Mouse (Mus musculus) liver, adult 2 months (tissue): ENCODE measurements around the gene Wrnip1. TPM values are rescaled to one million over a fixed set of nuclear protein-coding genes. Genes with fewer than 3 reads are reported as not detected.

Source experiments
- DNase-seq: peaks from one replicate; pipeline ENCODE4 v3.0.0-alpha.2; 2011; ENCODE audit warnings: low read depth, low spot score; ENCODE audit errors: extremely low read depth
- H3K27ac ChIP-seq: fragments of 200-500 bp; replicated peaks from 2 replicates; pipeline ENCODE4 v1.5.1; 2012; ENCODE audit warnings: low read depth, mild to moderate bottlenecking, control low read depth, inconsistent platforms, low read length; ENCODE audit not compliant: insufficient read depth
- H3K27me3 ChIP-seq: fragments of 200-500 bp; 2 replicates; pipeline ENCODE4 v1.6.1; 2012; ENCODE audit warnings: mild to moderate bottlenecking, moderate library complexity, low read length, inconsistent platforms; ENCODE audit not compliant: control insufficient read depth, insufficient read depth
- H3K36me3 ChIP-seq: fragments of 200-500 bp; 2 replicates; pipeline ENCODE4 v1.6.1; 2012; ENCODE audit warnings: low read length, inconsistent platforms; ENCODE audit not compliant: control insufficient read depth, insufficient read depth
- H3K4me1 ChIP-seq: fragments of 200-500 bp; 2 replicates; pipeline ENCODE4 v1.6.1; 2011; ENCODE audit warnings: low read length; ENCODE audit not compliant: control insufficient read depth, insufficient read depth
- H3K4me3 ChIP-seq: fragments of 200-500 bp; 2 replicates; pipeline ENCODE4 v1.5.1; 2011; ENCODE audit warnings: low read depth, mild to moderate bottlenecking, control low read depth, low read length, moderate library complexity; ENCODE audit not compliant: insufficient read depth
- H3K79me2 ChIP-seq: fragments of 200-500 bp; 2 replicates; pipeline ENCODE4 v1.6.1; 2012; ENCODE audit warnings: inconsistent platforms, mild to moderate bottlenecking, low read length, moderate library complexity; ENCODE audit not compliant: control insufficient read depth, insufficient read depth
- H3K9ac ChIP-seq: fragments of 200-500 bp; 2 replicates; pipeline ENCODE4 v1.6.1; 2012; ENCODE audit warnings: low read depth, mild to moderate bottlenecking, control low read depth, inconsistent platforms, low read length
- CTCF ChIP-seq: fragments of 200-500 bp; IDR thresholded peaks from 2 replicates; pipeline ENCODE4 v1.5.1; 2011; ENCODE audit warnings: low read depth, low read length, control low read depth
- POLR2A ChIP-seq: fragments of 200-500 bp; IDR thresholded peaks from 2 replicates; pipeline ENCODE4 v1.6.1; 2011; ENCODE audit warnings: low read length, control low read depth; ENCODE audit not compliant: insufficient read depth; ENCODE audit errors: extremely low read depth
- WGBS: fragments of 180-500 bp; shearing (Covaris S2); methylation state at CpG from one replicate; pipeline ENCODE4 v1.1.7; 2018; 5-methylcytosine and 5-hydroxymethylcytosine counted together
- polyA plus RNA-seq: library from polyadenylated mRNA; depleted of rRNA; stranded (reverse); fragments of >200 nt; gene quantifications from 2 replicates; pipeline ENCODE4 v1.2.3, GENCODE M21; 2012
- total RNA-seq: library from RNA; depleted of rRNA; stranded (reverse); fragments of >200 nt; gene quantifications from 2 replicates; pipeline ENCODE4 v1.2.3, GENCODE M21; 2014

Wrnip1 gene
- total and polyA plus RNA-seq, 2 experiments: 33.9 to 38.7 TPM

GRCm38 (mm10) chr13:32783816-32784215 lies 18.0 kb upstream of the Wrnip1 start, which contains the start of gene Mylk4:
TSS of gene Mylk4 (minus strand) at chr13:32783954.
- Histone ChIP-seq H3K4me1 (no peaks in the 10 kb centered on the region), H3K79me2 (no peaks in the 10 kb centered on the region), H3K27ac (no peak within 1 kb of the TSS), H3K9ac (no peak within 1 kb of the TSS), H3K4me3 (no peak within 1 kb of the TSS), H3K27me3 (no peaks in the 10 kb centered on the region), H3K36me3 (no peaks in the 10 kb centered on the region)
- DNase-seq: no peak
- TF ChIP-seq POLR2A (no peak), CTCF (no peak)
- WGBS: 86% methylated on average over 8 of the region's 8 CpGs

- Histone ChIP-seq H3K27ac (no peak overlapping the region), H3K4me1 (no peaks in the 10 kb centered on the region)
These were observed 14.3 kb upstream of the Wrnip1 start for GRCm38 (mm10) chr13:32787584-32787983.

DNA sequence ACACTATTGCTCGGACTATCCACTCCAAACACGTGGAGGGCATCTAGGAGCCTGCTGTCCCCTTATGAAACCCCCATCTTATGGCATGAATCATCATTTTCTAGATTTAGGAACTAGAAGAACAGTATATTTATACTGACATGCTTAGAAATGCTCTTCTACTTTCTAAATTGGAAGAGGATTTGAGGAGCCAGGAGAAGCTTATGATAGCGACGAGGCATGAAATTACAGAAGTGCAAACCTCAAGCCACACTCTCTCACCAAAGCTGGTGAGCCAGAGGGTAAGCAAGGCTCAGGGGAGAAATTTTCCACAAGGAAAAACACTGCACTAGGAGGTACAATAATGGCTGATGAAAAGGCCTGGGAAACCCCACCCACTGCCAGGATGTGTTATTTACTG lies 12.1 kb upstream of the Wrnip1 start:
- TF ChIP-seq POLR2A: no peak
- no peak for TF ChIP-seq CTCF
- H3K4me1 ChIP-seq: peaks cover 4% of the 10 kb centered on the region
- no peaks in the 10 kb centered on the region for H3K79me2 ChIP-seq
- H3K4me3 ChIP-seq: no peak overlapping the region
- H3K27ac ChIP-seq: no peak overlapping the region
- H3K9ac ChIP-seq: no peak overlapping the region
- DNase-seq: no peak
- no peaks in the 10 kb centered on the region for H3K27me3 ChIP-seq
- WGBS: 83% methylated on average over 4 of the region's 4 CpGs
- no peaks in the 10 kb centered on the region for H3K36me3 ChIP-seq

More at GRCm38 (mm10) chr13:32787584-32787983, 14.3 kb upstream of the Wrnip1 start:
- Histone ChIP-seq H3K27me3 (no peaks in the 10 kb centered on the region), H3K36me3 (no peaks in the 10 kb centered on the region), H3K4me3 (no peak overlapping the region), H3K79me2 (no peaks in the 10 kb centered on the region), H3K9ac (no peak overlapping the region)
- TF ChIP-seq CTCF (no peak), POLR2A (no peak)
- no peak for DNase-seq
- 81% methylated on average over 2 of the region's 2 CpGs for WGBS

- no peak overlapping the region for H3K4me3 ChIP-seq
- peaks cover 10% of the 10 kb centered on the region for H3K4me1 ChIP-seq
- H3K79me2 ChIP-seq: no peaks in the 10 kb centered on the region
- no peaks in the 10 kb centered on the region for H3K27me3 ChIP-seq
- DNase-seq: peak; percentile 97
- WGBS: 23% methylated on average over 2 of the region's 2 CpGs
- TF ChIP-seq CTCF (no peak), POLR2A (no peak)
- H3K9ac ChIP-seq: peak overlapping the region; percentile 48; the same call in 1 of the 2 replicates
- no peaks in the 10 kb centered on the region for H3K36me3 ChIP-seq
- peak overlapping the region; percentile 99 for H3K27ac ChIP-seq
These were observed 7.2 kb upstream of the Wrnip1 start for GRCm38 (mm10) chr13:32794619-32795018.

GRCm38 (mm10) chr13:32795166-32795565 lies 6.7 kb upstream of the Wrnip1 start:
- TF ChIP-seq POLR2A (no peak), CTCF (no peak)
- WGBS: 34% methylated on average over 5 of the region's 5 CpGs

DNA sequence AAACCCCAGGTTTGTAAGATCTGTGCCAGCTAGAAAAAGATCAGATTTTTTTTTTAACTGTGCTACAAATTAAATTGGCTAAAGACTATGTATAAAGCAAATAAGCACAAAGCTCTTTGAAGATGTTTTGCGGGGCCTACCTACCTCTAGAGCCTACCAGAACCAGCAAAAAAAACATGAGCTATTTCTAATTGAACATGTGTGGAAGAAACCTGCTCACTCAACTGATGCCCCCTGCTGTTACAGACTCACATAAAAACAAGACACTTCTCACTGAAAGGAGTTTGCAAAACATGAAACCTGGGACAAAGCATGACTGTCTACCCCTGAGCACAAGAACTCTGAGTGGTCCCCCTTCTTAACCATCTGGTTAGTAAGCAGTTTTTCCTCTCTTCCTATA lies 4.8 kb upstream of the Wrnip1 start:
- 90% methylated on average over 1 of the region's 1 CpGs for WGBS

More at GRCm38 (mm10) chr13:32795166-32795565, 6.7 kb upstream of the Wrnip1 start:
- Histone ChIP-seq H3K4me1 (peaks cover 10% of the 10 kb centered on the region), H3K36me3 (no peaks in the 10 kb centered on the region), H3K27me3 (no peaks in the 10 kb centered on the region), H3K79me2 (no peaks in the 10 kb centered on the region), H3K27ac (peak overlapping the region; percentile 99), H3K4me3 (no peak overlapping the region), H3K9ac (no peak overlapping the region)
- DNase-seq: peak; percentile 89

More for the DNA sequence above, 4.8 kb upstream of the Wrnip1 start:
- Histone ChIP-seq H3K4me1 (peaks cover 10% of the 10 kb centered on the region), H3K9ac (no peak overlapping the region), H3K36me3 (no peaks in the 10 kb centered on the region), H3K4me3 (no peak overlapping the region), H3K27ac (no peak overlapping the region), H3K27me3 (no peaks in the 10 kb centered on the region), H3K79me2 (no peaks in the 10 kb centered on the region)
- TF ChIP-seq CTCF (no peak), POLR2A (no peak)
- peak; percentile 35 for DNase-seq
